Mouse (Mus musculus) B cell, adult 67 days (primary cell): ENCODE results near the gene Pmvk. TPM values are rescaled to one million over a fixed set of nuclear protein-coding genes. Genes with fewer than 3 reads are reported as not detected.

Experiments used
- total RNA-seq, 2 experiments: library from RNA; stranded (reverse); gene quantifications; 4 replicates each; pipeline ENCODE4 v1.2.4; 2023

Gene Pmvk
- 10 to 100 TPM; 18.2 to 19.4 TPM for total RNA-seq

GRCm38 (mm10) chr3:89454401-89455177 is at the start of gene Pmvk:
Gene Pmvk (plus strand): TSS chr3:89454541.

GRCm38 (mm10) chr3:89411490-89412393 is 42.6 kb upstream of the Pmvk start, which contains the start of gene Flad1:
Gene Flad1 (minus strand): TSS chr3:89411870.

GRCm38 (mm10) chr3:89418170-89418860 is 36.0 kb upstream of the Pmvk start, which contains the start of the genes Cks1b and Shc1:
Gene Cks1b (minus strand): TSS chr3:89418383.
Gene Shc1 (plus strand): TSS chr3:89418443.

GRCm38 (mm10) chr3:89430171-89431159 is 23.9 kb upstream of the Pmvk start, which contains the start of gene Pygo2:
Gene Pygo2 (plus strand): TSS chr3:89430214.

GRCm38 (mm10) chr3:89436176-89437113 is 17.9 kb upstream of the Pmvk start, which contains the start of gene Pbxip1:
Gene Pbxip1 (plus strand): TSS chr3:89436706.

Other genes with a start within 250 kb of the Pmvk start
- gene Thbs3, start 239.4 kb upstream of the Pmvk start, total RNA-seq, result 1 to 10 TPM; 6.8 to 9.9 TPM
- 100 to 1,000 TPM; 144 to 228 TPM for gene Mtx1, start 227.5 kb upstream of the Pmvk start, total RNA-seq
- gene Muc1, start 225.5 kb upstream of the Pmvk start, total RNA-seq, result 1 to 10 TPM; 1.1 to 1.3 TPM
- gene Krtcap2, start 208.6 kb upstream of the Pmvk start, total RNA-seq, result 100 to 1,000 TPM in 1 of 2 experiments, 10 to 100 TPM in 1; 97.1 to 103 TPM
- 1 to 10 TPM; 4.8 to 5.0 TPM for gene Trim46, start 208.2 kb upstream of the Pmvk start, total RNA-seq
- gene Dpm3, start 195.2 kb upstream of the Pmvk start, total RNA-seq, result 10 to 100 TPM; 76.7 to 98.6 TPM
- 100 to 1,000 TPM; 163 to 165 TPM for gene Slc50a1, start 184.0 kb upstream of the Pmvk start, total RNA-seq
- 1 to 10 TPM; 1.6 to 3.7 TPM for gene Efna1, start 173.4 kb upstream of the Pmvk start, total RNA-seq
- gene Efna3, start 131.6 kb upstream of the Pmvk start, total RNA-seq, result not detected
- under 1 TPM in 1 of 2 experiments, not detected in 1; 0.67 TPM for gene Efna4, start 116.5 kb upstream of the Pmvk start, total RNA-seq
- 1 to 10 TPM; 7.2 to 7.7 TPM for gene Adam15, start 104.5 kb upstream of the Pmvk start, total RNA-seq
- not detected for gene Dcst2, start 92.6 kb upstream of the Pmvk start, total RNA-seq
- gene Dcst1, start 89.3 kb upstream of the Pmvk start, total RNA-seq, result not detected
- 10 to 100 TPM; 55.7 to 72.5 TPM for gene Zbtb7b, start 59.8 kb upstream of the Pmvk start, total RNA-seq
- gene Lenep, start 51.7 kb upstream of the Pmvk start, total RNA-seq, result 1 to 10 TPM in 1 of 2 experiments, not detected in 1; 1.3 TPM
- 10 to 100 TPM; 43.0 to 56.7 TPM for gene Flad1, start 42.7 kb upstream of the Pmvk start, total RNA-seq
- gene Cks1b, start 36.2 kb upstream of the Pmvk start, total RNA-seq, result 1 to 10 TPM; 3.7 to 9.7 TPM
- gene Shc1, start 36.1 kb upstream of the Pmvk start, total RNA-seq, result 10 to 100 TPM; 88.3 to 90.4 TPM
- gene Pygo2, start 24.3 kb upstream of the Pmvk start, total RNA-seq, result 10 to 100 TPM; 39.2 to 42.5 TPM
- 100 to 1,000 TPM; 134 TPM for gene Pbxip1, start 17.8 kb upstream of the Pmvk start, total RNA-seq
- under 1 TPM in 1 of 2 experiments, not detected in 1; 0.17 TPM for gene Kcnn3, start 65.6 kb downstream of the Pmvk start, total RNA-seq